Mouse (Mus musculus): Measurements from ENCODE around the gene Card19. TPM values are rescaled to one million over a fixed set of nuclear protein-coding genes. Genes with fewer than 3 reads are reported as not detected.
A peak's percentile ranks its signal among the peaks of the same experiment; 100 is the strongest.

The Card19 gene
- total RNA-seq (2012; rRNA removed) = 14.5 and 15.8 TPM in 2 replicates
- 10 to 100 TPM in 1 of 2 experiments, not detected in 1; 51.8 TPM for polyA plus RNA-seq (2012; ENCODE audit: insufficient read depth in 1 of 2, insufficient read length in 2 of 2, low read depth in 1 of 2, low replicate concordance in 2 of 2, missing spikeins in 1 of 2)

GRCm38 (mm10) chr13:49215504-49216219 lies at the start of gene Card19:
Card19 (minus strand) TSS chr13:49216037.
- no peaks in the 10 kb centered on the region; the same call in 1 of the 2 replicates for H3K79me2 ChIP-seq (ENCODE audit: control insufficient read depth, insufficient read depth, low read length, poor library complexity)
- DNase-seq (ENCODE audit: low read depth, low spot score) = peak; percentile 97
- H3K4me3 ChIP-seq (ENCODE audit: control insufficient read depth in 1 of 2, insufficient read depth in 1 of 2, low read depth in 2 of 2, low read length in 2 of 2) = peak within 1 kb of the TSS; percentile 66 to 74
- H3K4me1 ChIP-seq (ENCODE audit: control insufficient read depth in 1 of 2, insufficient read depth in 2 of 2, low read length in 2 of 2) = peaks cover 0 to 15% of the 10 kb centered on the region in 2 experiments; a peak in 3 of 4 replicates
- TF ChIP-seq CHD1 (IDR thresholded peaks at IDR 0.05; ENCODE audit: low read depth, low read length) (no peak), SIN3A (IDR thresholded peaks at IDR 0.05; ENCODE audit: low read length) (0 out of 2 replicates have a peak, but pooled peaks have one; percentile 22), ELF1 (IDR thresholded peaks at IDR 0.05; ENCODE audit: low read depth, low read length) (peak; percentile 53; the same call in 1 of the 2 replicates), MYC (IDR thresholded peaks at IDR 0.05; ENCODE audit: low read depth, low read length) (no peak), UBTF (IDR thresholded peaks at IDR 0.05; ENCODE audit: borderline replicate concordance, insufficient read depth, low read depth, low read length) (0 out of 2 replicates have a peak, but pooled peaks have one; percentile 4), POLR2A (IDR thresholded peaks at IDR 0.05; ENCODE audit: control insufficient read depth in 1 of 2, insufficient read depth in 1 of 2, low read depth in 1 of 2, low read length in 2 of 2, poor library complexity in 1 of 2) (peak; percentile 55 to 79; a peak in 1 of 4 replicates), TCF12 (IDR thresholded peaks at IDR 0.05; ENCODE audit: low read depth, low read length) (peak; percentile 54), ZC3H11A (IDR thresholded peaks at IDR 0.05; ENCODE audit: low read depth, low read length) (no peak), TBP (IDR thresholded peaks at IDR 0.05; ENCODE audit: low read depth, low read length) (peak; percentile 3; the same call in 1 of the 2 replicates), USF1 (IDR thresholded peaks at IDR 0.05; ENCODE audit: low read depth, low read length) (no peak), ZMIZ1 (IDR thresholded peaks at IDR 0.05; ENCODE audit: low read depth, low read length) (peak; percentile 92), ETS1 (IDR thresholded peaks at IDR 0.05; ENCODE audit: low read depth, low read length) (no peak)
- peak within 1 kb of the TSS; percentile 80 for H3K9ac ChIP-seq (ENCODE audit: control insufficient read depth, low read depth, low read length, poor library complexity, severe bottlenecking)
- peaks cover 0 to 4% of the 10 kb centered on the region in 2 experiments; a peak in 1 of 4 replicates for H3K36me3 ChIP-seq (ENCODE audit: control insufficient read depth in 1 of 2, insufficient read depth in 2 of 2, low read length in 2 of 2)
- H3K9me3 ChIP-seq (replicated peaks; ENCODE audit: insufficient read depth, low read length) = no peaks in the 10 kb centered on the region
- no peaks in the 10 kb centered on the region for H3K27me3 ChIP-seq (ENCODE audit: control insufficient read depth in 1 of 2, insufficient read depth in 2 of 2, low read length in 2 of 2)
- peak within 1 kb of the TSS; percentile 50 for H3K27ac ChIP-seq (ENCODE audit: control insufficient read depth, low read depth, low read length)

GRCm38 (mm10) chr13:49260036-49260722 lies 44.3 kb upstream of the Card19 start:
- Histone ChIP-seq H3K36me3 (ENCODE audit: control insufficient read depth in 1 of 2, insufficient read depth in 2 of 2, low read length in 2 of 2) (no peaks in the 10 kb centered on the region; a peak in 1 of 4 replicates), H3K9me3 (replicated peaks; ENCODE audit: insufficient read depth, low read length) (no peaks in the 10 kb centered on the region), H3K79me2 (ENCODE audit: control insufficient read depth, insufficient read depth, low read length, poor library complexity) (no peaks in the 10 kb centered on the region), H3K4me1 (ENCODE audit: control insufficient read depth in 1 of 2, insufficient read depth in 2 of 2, low read length in 2 of 2) (peaks cover 0 to 3% of the 10 kb centered on the region in 2 experiments; a peak in 2 of 4 replicates), H3K27me3 (ENCODE audit: control insufficient read depth in 1 of 2, insufficient read depth in 2 of 2, low read length in 2 of 2) (no peaks in the 10 kb centered on the region), H3K27ac (ENCODE audit: control insufficient read depth, low read depth, low read length) (no peak overlapping the region), H3K9ac (ENCODE audit: control insufficient read depth, low read depth, low read length, poor library complexity, severe bottlenecking) (no peak overlapping the region), H3K4me3 (ENCODE audit: control insufficient read depth in 1 of 2, insufficient read depth in 1 of 2, low read depth in 2 of 2, low read length in 2 of 2) (no peak overlapping the region)
- TF ChIP-seq RAD21 (IDR thresholded peaks at IDR 0.05; ENCODE audit: low read depth, low read length) (no peak), BHLHE40 (IDR thresholded peaks at IDR 0.05; ENCODE audit: borderline replicate concordance, low read depth, low read length) (no peak), MAZ (IDR thresholded peaks at IDR 0.05; ENCODE audit: low read depth, low read length) (no peak), ZKSCAN1 (IDR thresholded peaks at IDR 0.05; ENCODE audit: low read depth, low read length) (no peak)
- no peak for DNase-seq (ENCODE audit: low read depth, low spot score)
